ENCODE assay signal across 21 mouse cellular contexts in the genomic region with DNA sequence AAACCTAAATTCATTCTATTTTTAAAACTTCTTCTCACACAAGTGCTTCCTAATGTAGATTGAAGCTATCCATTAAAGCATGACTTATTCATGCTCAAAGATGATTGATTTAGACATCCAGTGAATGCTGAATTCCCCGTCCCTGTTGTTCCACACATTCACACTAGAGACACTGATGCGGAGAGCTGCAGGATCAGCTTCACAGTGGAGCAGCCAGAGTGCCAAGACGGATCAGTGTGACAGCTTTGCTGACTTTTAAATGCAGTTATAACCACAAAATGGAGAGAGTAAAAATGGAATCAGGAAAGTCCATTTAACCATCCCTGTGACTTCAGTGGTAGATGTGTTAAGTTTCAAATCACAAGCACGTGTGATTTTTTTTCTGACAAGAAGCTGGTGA.
DNase-seq lines count a peak whose midpoint lies in the region; ATAC-seq and TF ChIP-seq lines count a peak whose summit lies in the region.
"Had no signal": no experiment of that assay in that cellular context is flagged by ENCODE, and none has a peak within 500 bp of the region (broad histone marks: within the 10 kb centered on the region; RNA-seq: fewer than 3 reads in every experiment).

No protein-coding gene starts in this region.

- ATAC-seq in forebrain, embryonic 14.5 days, result no peak
- no peak for ATAC-seq in forebrain, embryonic 12.5 days (ENCODE audit: low FRiP score)
- ATAC-seq: liver, embryonic 12.5 days had no signal

- intact Hi-C loops in left cerebral cortex, adult 2 months (cut with DNase I), result no loop called here
- intact Hi-C loops in left cerebral cortex, postnatal 36 days (cut with DNase I), result no loop called here

- H3K4me1 ChIP-seq in forebrain, embryonic 14.5 days (ENCODE audit: control insufficient read depth, insufficient read depth, low read length), result no peaks in the 10 kb centered on the region
- H3K4me1 ChIP-seq in forebrain, embryonic 12.5 days, result no peaks in the 10 kb centered on the region
- H3K4me1 ChIP-seq in limb, embryonic 10.5 days, result no peaks in the 10 kb centered on the region
- H3K4me1 ChIP-seq: heart, embryonic 10.5 days; liver, embryonic 12.5 days; neural tube, embryonic 12.5 days had no signal

- H3K4me2 ChIP-seq in forebrain, embryonic 14.5 days (ENCODE audit: low read length), result no peak overlapping the region
- H3K4me2 ChIP-seq in forebrain, embryonic 12.5 days, result no peak overlapping the region
- H3K4me2 ChIP-seq: hindbrain, embryonic 14.5 days; liver, embryonic 12.5 days; lung, embryonic 14.5 days; neural tube, embryonic 12.5 days had no signal

- 78% methylated on average over 4 of the region's 4 CpGs for WGBS in forebrain, embryonic 14.5 days
- WGBS in forebrain, embryonic 12.5 days, result 76% methylated on average over 4 of the region's 4 CpGs
- WGBS in limb, embryonic 10.5 days, result 85% methylated on average over 4 of the region's 4 CpGs

- no peaks in the 10 kb centered on the region for H3K36me3 ChIP-seq in forebrain, embryonic 14.5 days (ENCODE audit: control insufficient read depth, insufficient read depth, low read length)
- no peaks in the 10 kb centered on the region for H3K36me3 ChIP-seq in forebrain, embryonic 12.5 days (replicated peaks)
- no peaks in the 10 kb centered on the region for H3K36me3 ChIP-seq in limb, embryonic 10.5 days
- H3K36me3 ChIP-seq: heart, embryonic 10.5 days; liver, embryonic 12.5 days; neural tube, embryonic 12.5 days had no signal

- no peak overlapping the region for H3K9ac ChIP-seq in forebrain, embryonic 14.5 days (ENCODE audit: low read length)
- H3K9ac ChIP-seq in forebrain, embryonic 12.5 days, result no peak overlapping the region
- H3K9ac ChIP-seq: hindbrain, embryonic 14.5 days; liver, embryonic 12.5 days; lung, embryonic 14.5 days; neural tube, embryonic 12.5 days had no signal

- no peaks in the 10 kb centered on the region for H3K27me3 ChIP-seq in forebrain, embryonic 14.5 days (replicated peaks; ENCODE audit: control insufficient read depth, insufficient read depth, low read length)
- H3K27me3 ChIP-seq in forebrain, embryonic 12.5 days, result no peaks in the 10 kb centered on the region
- H3K27me3 ChIP-seq in limb, embryonic 10.5 days (ENCODE audit: low read depth, poor library complexity, severe bottlenecking), result no peaks in the 10 kb centered on the region
- H3K27me3 ChIP-seq: liver, embryonic 12.5 days; neural tube, embryonic 12.5 days had no signal

- no peak for TF ChIP-seq POLR2A in brain, embryonic 14.5 days (IDR thresholded peaks at IDR 0.05; ENCODE audit: borderline replicate concordance, extremely low read depth, insufficient read depth, insufficient read length, poor library complexity, severe bottlenecking)

- H3K4me3 ChIP-seq in forebrain, embryonic 14.5 days (ENCODE audit: low read depth, low read length), result no peak overlapping the region
- no peak overlapping the region for H3K4me3 ChIP-seq in forebrain, embryonic 12.5 days (replicated peaks)
- no peak overlapping the region for H3K4me3 ChIP-seq in left cerebral cortex, adult 2 months
- H3K4me3 ChIP-seq in limb, embryonic 10.5 days, result no peak overlapping the region
- H3K4me3 ChIP-seq: heart, embryonic 10.5 days; liver, embryonic 12.5 days; neural tube, embryonic 12.5 days had no signal

- TF ChIP-seq CTCF in left cerebral cortex, adult 2 months (IDR thresholded peaks at IDR 0.05), result peak; percentile 5; the same call in 1 of the 2 replicates
- TF ChIP-seq CTCF in brain, embryonic 14.5 days (IDR thresholded peaks at IDR 0.05; ENCODE audit: borderline replicate concordance, extremely low read depth, insufficient read depth, insufficient read length), result no peak

- no peaks in the 10 kb centered on the region for H3K9me3 ChIP-seq in forebrain, embryonic 14.5 days (replicated peaks; ENCODE audit: control insufficient read depth, low read length)
- H3K9me3 ChIP-seq in forebrain, embryonic 12.5 days, result no peaks in the 10 kb centered on the region
- no peaks in the 10 kb centered on the region for H3K9me3 ChIP-seq in limb, embryonic 10.5 days (replicated peaks)
- H3K9me3 ChIP-seq: heart, embryonic 10.5 days; liver, embryonic 12.5 days; neural tube, embryonic 12.5 days had no signal

- no peak overlapping the region for H3K27ac ChIP-seq in forebrain, embryonic 14.5 days (ENCODE audit: low read depth, low read length)
- no peak overlapping the region for H3K27ac ChIP-seq in forebrain, embryonic 12.5 days
- no peak overlapping the region for H3K27ac ChIP-seq in left cerebral cortex, adult 2 months
- H3K27ac ChIP-seq in limb, embryonic 10.5 days, result no peak overlapping the region
- H3K27ac ChIP-seq: heart, embryonic 10.5 days; hindbrain, embryonic 14.5 days; liver, embryonic 12.5 days; macrophage; neural tube, embryonic 12.5 days had no signal

- peak; percentile 23 for DNase-seq in forebrain, embryonic 14.5 days (ENCODE audit: low spot score)
- DNase-seq in left cerebral cortex, adult 2 months (ENCODE audit: extremely low spot score in 1 of 2, low spot score in 2 of 2), result no peak
- DNase-seq in left cerebral cortex, postnatal 36 days (ENCODE audit: low spot score in 2 of 2), result no peak
- DNase-seq in brain, embryonic 14.5 days (ENCODE audit: low read depth), result peak; percentile 57
- peak; percentile 68 for DNase-seq in retina, embryonic 14.5 days (ENCODE audit: low spot score)
- DNase-seq in limb, embryonic 10.5 days (ENCODE audit: low spot score), result no peak
- DNase-seq: adrenal gland, postnatal 14 days; B cell, adult 2 months; cerebellum, adult 9-10 months; gastrocnemius, postnatal 25 days; heart, postnatal 10 days; kidney, adult 11 months; kidney, postnatal 10 days; lung, embryonic 14.5 days; thymus, postnatal 4 days had no signal

Comparison
In these comparisons a context has a peak if more than half of its experiments do, and no peak if none do; other contexts are left out.
1. DNase-seq: peak in forebrain, embryonic 14.5 days (single experiment), brain, embryonic 14.5 days (single experiment) and retina, embryonic 14.5 days (single experiment); none in left cerebral cortex, adult 2 months (0 of 2), left cerebral cortex, postnatal 36 days (0 of 2) and limb, embryonic 10.5 days (single experiment).